Mouse (Mus musculus) hematopoietic stem cell, adult 5-6 weeks (primary cell): ENCODE results near the gene Cyfip1. TPM values are rescaled to one million over a fixed set of nuclear protein-coding genes. Genes with fewer than 3 reads are reported as not detected.

Source experiments
- ATAC-seq, 2 experiments: fragments of 125-278 bp in 1 of 2; replicated peaks in 1 of 2; 2 replicates each; pipeline ENCODE4 v1.8.0; 2016 to 2017; ENCODE audit warnings: inconsistent platforms in 2 of 2, mild to moderate bottlenecking in 2 of 2, moderate number of reproducible peaks in 2 of 2, low read depth in 1 of 2, moderate TSS enrichment in 1 of 2; ENCODE audit not compliant: low FRiP score in 2 of 2, poor library complexity in 2 of 2, severe bottlenecking in 2 of 2, insufficient read depth in 1 of 2, low TSS enrichment in 1 of 2
- total RNA-seq: library from RNA; stranded (forward); fragments of 172-1452, 232-1000 nt; gene quantifications from 2 replicates; pipeline ENCODE4 v1.2.3, GENCODE M21; 2017

Gene Cyfip1
- total RNA-seq, 1 experiment from 2014 or later: 42.8 TPM

GRCm38 (mm10) chr7:55858836-55859517, 17.4 kb downstream of the Cyfip1 start:
- no peak for ATAC-seq

DNA sequence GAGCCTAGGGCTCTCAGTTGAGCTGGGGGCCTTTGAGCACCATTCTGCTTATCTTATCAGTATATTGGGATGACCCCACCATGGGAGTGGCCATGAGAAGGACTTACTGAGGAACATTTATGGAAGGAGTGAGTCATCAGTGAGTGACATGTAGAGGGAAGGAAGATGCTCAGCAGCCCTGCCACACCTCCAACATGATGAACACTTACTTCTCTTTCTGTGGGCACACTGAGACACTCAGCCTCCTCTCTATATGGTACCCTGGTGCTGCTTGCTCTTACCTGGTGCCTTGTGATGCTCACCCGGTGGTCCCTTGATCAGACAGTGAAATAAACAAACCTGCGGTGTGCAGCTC, 17.9 kb downstream of the Cyfip1 start:
- no peak for ATAC-seq

GRCm38 (mm10) chr7:55859956-55860355, 18.4 kb downstream of the Cyfip1 start:
- ATAC-seq: no peak

DNA sequence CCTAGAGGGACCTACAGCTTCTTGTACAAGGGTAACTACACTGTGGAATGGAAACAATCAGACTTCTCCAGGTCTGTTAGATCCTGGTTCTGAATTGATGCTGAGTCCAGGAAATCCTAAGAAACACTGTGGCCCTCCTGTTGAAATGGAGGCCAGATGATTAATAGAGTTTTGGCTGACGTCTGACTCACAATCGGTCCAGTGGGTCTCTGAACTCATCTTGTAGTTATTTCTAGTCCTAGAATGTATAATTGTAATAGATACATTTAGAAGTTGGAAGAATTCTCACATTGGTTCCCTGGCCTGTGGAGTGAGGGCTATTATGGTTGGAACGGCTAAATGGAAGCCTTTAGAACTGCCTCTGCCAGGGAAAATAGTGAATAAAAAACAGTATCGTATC, 19.6 kb downstream of the Cyfip1 start:
- no peak for ATAC-seq

DNA sequence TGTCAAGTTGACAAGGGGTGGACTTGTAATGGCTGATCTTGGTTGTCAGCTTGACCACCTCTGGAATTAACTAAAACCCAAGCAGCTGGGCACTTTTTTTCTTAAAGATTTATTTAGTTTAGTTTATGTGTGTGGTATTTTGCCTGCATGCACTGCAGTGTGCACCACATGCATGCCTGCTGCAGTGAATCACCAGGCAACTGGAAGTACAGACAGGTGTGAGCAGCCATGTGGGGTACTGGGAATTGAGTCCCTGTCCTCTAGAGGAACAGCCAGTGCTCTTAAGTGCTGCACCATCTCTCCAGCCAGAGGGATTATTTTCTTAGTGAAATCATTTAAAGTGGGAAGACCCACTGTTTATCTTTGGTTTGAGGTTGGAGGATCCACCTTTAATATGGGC, 23.5 kb downstream of the Cyfip1 start:
- ATAC-seq: no peak

GRCm38 (mm10) chr7:55865750-55866416, 24.3 kb downstream of the Cyfip1 start:
- no peak for ATAC-seq

GRCm38 (mm10) chr7:55868247-55868646, 26.7 kb downstream of the Cyfip1 start:
- peak; percentile 83 to 89 for ATAC-seq

DNA sequence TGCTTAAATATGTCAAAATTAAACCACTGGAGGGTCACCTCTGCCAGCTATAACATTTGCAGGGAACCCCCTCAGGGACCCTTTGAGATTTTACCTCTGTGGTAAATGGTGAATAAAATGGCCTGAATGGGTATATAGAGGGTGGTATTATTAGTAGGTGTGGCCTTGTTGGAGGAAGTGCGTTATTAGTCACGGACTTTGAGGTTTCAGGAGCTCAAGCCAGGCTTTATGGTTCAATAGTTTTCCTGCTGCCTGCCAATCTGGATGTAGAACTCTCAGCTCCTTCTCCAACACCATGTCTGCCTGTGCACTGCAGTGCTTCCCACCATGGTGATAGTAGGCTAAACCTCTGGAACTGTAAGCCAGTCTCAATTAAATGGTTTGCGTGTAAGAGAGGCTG, 27.7 kb downstream of the Cyfip1 start:
- no peak for ATAC-seq

DNA sequence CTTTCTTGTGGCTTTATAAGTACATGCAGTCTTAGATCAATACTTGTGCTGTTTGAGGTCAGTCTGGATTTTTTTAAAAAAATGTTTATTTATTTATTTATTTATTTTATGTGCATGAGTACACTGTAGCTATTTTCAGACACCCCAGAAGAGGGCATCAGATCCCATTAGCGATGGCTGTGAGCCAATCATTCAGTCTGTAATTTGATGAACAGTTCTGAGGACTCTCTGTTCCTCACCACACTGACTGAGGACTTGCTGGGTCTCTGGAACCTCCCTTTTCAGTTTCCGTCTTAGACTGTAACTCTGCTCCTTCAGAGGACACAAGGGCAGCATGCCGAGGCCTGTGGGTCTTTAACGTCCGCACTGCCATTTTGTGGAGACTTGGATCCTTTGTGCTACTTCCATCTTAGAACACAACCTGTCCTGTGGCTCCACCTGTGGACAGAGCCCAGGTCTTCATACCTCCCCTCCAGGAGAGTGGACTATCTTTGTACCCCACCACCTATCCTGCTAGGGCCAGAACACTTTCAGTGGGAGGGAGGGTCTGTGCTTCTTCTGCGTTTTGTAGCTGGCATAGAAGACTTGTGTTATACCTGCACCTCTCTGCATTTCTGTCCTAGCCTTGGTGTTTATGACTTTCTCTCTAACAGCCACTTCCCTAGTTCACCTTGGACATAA, 28.9 kb downstream of the Cyfip1 start:
- ATAC-seq: no peak

- no peak for ATAC-seq
Observed at GRCm38 (mm10) chr7:55871476-55871875, 29.9 kb downstream of the Cyfip1 start.

GRCm38 (mm10) chr7:55874703-55875102, 33.2 kb downstream of the Cyfip1 start:
- no peak for ATAC-seq

GRCm38 (mm10) chr7:55877721-55878120, 36.2 kb downstream of the Cyfip1 start:
- ATAC-seq: no peak

DNA sequence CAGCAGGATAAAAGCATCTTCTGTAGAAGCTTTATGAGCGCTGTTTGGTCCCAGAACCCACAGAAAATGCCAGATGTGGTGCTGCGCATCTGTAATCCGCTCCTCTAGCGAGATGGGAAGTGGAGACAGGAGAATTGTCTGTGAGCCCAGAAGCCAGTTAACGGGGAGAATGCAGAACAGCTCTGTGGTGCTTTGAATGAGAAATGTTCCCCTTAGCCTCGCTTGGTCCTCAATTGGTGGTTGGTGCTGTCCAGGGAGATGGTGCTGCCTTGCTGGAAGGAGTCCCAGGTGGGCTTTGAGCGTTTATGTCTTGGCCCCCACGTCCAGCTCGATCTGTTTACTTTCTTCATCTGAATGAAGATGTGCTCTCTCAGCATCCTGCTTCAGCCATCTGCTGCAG, 39.3 kb downstream of the Cyfip1 start:
- ATAC-seq: no peak

DNA sequence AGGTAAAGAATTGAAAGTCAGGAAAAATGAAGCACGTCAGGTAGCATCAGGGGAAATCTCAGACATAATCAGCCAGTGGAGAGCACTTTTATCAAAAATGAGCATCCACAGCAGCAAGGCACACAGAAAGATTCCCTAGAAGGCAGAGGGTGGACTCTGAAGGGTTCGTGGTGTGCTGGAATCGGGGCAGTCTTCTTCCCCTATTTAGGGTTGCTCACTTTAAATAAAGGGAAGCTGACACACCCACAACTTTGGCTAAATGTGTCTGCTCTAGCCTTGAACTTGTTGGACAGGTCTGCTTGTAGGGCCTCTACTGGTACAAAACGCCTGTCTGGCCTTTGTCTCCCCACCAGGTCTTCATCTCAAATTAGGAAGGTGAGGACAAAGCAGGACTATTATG, 47.1 kb downstream of the Cyfip1 start:
- no peak for ATAC-seq

DNA sequence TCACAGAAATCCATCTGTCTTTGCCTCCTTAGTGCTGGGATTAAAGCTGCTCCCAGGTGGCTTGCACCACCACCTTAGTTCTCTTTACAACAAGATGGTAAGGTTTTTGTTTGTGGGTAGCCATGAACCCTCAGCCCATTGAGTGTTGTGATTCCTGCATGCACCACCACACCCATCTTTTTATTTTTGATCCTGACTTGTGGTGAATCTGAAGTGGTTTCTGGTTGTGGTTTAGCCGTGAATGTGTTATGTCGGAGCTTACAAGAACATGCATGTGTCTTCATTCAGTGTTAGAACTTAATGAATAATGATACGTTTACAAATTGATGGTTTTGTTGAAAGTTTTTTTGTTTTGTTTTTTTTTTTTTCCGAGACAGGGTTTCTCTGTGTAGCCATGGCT, 48.5 kb downstream of the Cyfip1 start:
- ATAC-seq: no peak

GRCm38 (mm10) chr7:55890731-55891130, 49.2 kb downstream of the Cyfip1 start:
- ATAC-seq: no peak

GRCm38 (mm10) chr7:55891797-55892196, 50.3 kb downstream of the Cyfip1 start:
- ATAC-seq: no peak

DNA sequence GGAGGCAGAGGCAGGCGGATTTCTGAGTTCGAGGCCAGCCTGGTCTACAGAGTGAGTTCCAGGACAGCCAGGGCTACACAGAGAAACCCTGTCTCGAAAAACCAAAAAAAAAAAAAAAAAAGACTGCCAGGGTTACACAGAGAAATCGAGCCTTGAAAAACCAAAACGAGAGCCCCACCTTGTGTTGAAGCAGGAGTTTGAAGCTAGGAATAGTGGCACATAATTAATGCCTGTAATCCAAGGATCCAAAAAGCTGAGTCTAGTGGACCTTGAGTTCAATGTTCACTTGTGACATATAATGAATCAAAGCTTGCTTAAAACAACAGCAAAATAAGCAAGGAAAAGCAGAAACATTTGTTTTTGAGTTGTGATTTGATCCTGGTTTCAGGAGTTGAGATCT, 62.2 kb downstream of the Cyfip1 start:
- ATAC-seq: no peak

GRCm38 (mm10) chr7:55905449-55905848, 63.9 kb downstream of the Cyfip1 start:
- ATAC-seq: no peak
